Mouse (Mus musculus) right cerebral cortex, postnatal 4 days (tissue): Measurements from ENCODE around the gene Olfr821.
"Not testable (repeated sequence)": the region's sequence is repeated elsewhere in the genome, so short reads cannot be mapped to it uniquely, and the experiment has no call there.

Experiments
- DNase-seq: peaks from one replicate; pipeline ENCODE4 v3.0.0-alpha.2; 2022

The Olfr821 gene

GRCm38 (mm10) chr10:130030048-130030447 is at the start of gene Olfr821:
Gene Olfr821 (plus strand): TSS chr10:130030348.
- no peak for DNase-seq

DNA sequence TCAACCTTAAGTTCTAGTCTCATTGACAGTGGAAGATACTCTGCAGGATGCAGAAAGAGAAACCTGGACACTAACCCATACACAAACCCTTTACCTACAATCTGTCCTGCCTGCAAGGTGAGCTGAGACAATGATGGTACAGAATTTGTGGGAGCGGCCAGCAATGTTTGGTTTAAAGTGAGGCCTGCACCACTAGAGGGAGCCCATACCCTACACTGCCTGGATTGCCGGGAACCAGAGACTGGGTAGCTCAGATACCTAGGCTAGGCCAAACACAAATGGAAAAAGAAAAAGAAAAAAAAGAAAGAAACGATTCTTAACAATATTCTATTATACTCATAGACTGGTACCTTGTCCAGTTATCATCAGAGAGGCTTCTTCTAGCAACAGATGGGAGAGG is 48.3 kb upstream of the Olfr821 start:
- not testable (repeated sequence) for DNase-seq

GRCm38 (mm10) chr10:129984962-129985361 is 45.2 kb upstream of the Olfr821 start, which contains the start of gene Gm10310:
Gene Gm10310 (minus strand): TSS chr10:129985062.
- DNase-seq = not testable (repeated sequence)

- not testable (repeated sequence) for DNase-seq
Observed at GRCm38 (mm10) chr10:130004104-130004503, 26.0 kb upstream of the Olfr821 start.

GRCm38 (mm10) chr10:130005366-130005765 is 24.8 kb upstream of the Olfr821 start:
- not testable (repeated sequence) for DNase-seq

DNA sequence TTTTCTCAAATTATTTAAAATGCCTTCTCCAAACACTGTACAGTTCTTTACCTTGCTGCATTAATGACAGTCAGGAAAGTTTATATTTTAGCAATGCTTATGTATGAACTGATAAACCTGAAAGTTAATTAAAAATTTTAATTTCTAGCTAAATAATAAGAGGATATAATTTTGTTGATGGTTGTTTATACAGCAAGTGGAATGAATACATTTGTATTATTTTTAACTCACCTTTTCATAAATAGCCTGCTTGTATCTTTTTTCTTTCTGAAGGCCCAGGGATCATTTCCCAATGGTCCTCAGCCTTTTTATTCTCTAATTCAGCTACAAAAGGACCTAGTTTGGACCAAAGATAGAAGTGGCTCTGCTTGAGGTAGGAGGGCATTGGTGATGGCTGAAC is 17.8 kb upstream of the Olfr821 start, which contains the start of gene Olfr820:
Gene Olfr820, plus strand, starts transcription at position 301 of the 400 bp plus-strand sequence.
- no peak for DNase-seq

GRCm38 (mm10) chr10:130037096-130037495 is 6.9 kb downstream of the Olfr821 start:
- DNase-seq = no peak

GRCm38 (mm10) chr10:130070910-130071309 is 40.8 kb downstream of the Olfr821 start, which contains the start of gene Olfr822:
Gene Olfr822 (plus strand): TSS chr10:130071210.
- DNase-seq = no peak
